Mouse (Mus musculus) MEL (cell line): Measurements from ENCODE around the gene Casz1.

Source experiments
- CTCF ChIP-seq, 3 experiments: IDR thresholded peaks in 2 of 3; conservative IDR thresholded peaks in 1 of 3; 2 replicates each; pipeline ENCODE4 v1.5.1; 2011 to 2012; ENCODE audit warnings: low read length in 3 of 3, low read depth in 2 of 3, mild to moderate bottlenecking in 2 of 3, improper control_type of control experiment in 1 of 3, inconsistent platforms in 1 of 3, mixed read lengths in 1 of 3, moderate library complexity in 1 of 3; ENCODE audit not compliant: control insufficient read depth in 1 of 3, insufficient read depth in 1 of 3, poor library complexity in 1 of 3, severe bottlenecking in 1 of 3
- E2F4 ChIP-seq: IDR thresholded peaks from 2 replicates; pipeline ENCODE4 v1.6.1; 2011; ENCODE audit warnings: low read depth, low read length, improper control_type of control experiment, borderline replicate concordance
- GATA1 ChIP-seq: IDR thresholded peaks from 2 replicates; pipeline ENCODE4 v1.6.1; 2011; ENCODE audit warnings: low read depth, low read length, improper control_type of control experiment
- HCFC1 ChIP-seq: IDR thresholded peaks from 2 replicates; pipeline ENCODE4 v1.6.1; 2012; ENCODE audit warnings: low read depth, mild to moderate bottlenecking, inconsistent platforms, low read length, improper control_type of control experiment, moderate library complexity
- MXI1 ChIP-seq: IDR thresholded peaks from 2 replicates; pipeline ENCODE4 v1.6.1; 2011; ENCODE audit warnings: mild to moderate bottlenecking, low read depth, low read length, improper control_type of control experiment
- MYC ChIP-seq: IDR thresholded peaks from 2 replicates; pipeline ENCODE4 v1.6.1; 2011; ENCODE audit warnings: low read depth, mild to moderate bottlenecking, low read length, improper control_type of control experiment, moderate library complexity
- POLR2A ChIP-seq, 2 experiments: IDR thresholded peaks; 2 replicates each; pipeline ENCODE4 v1.6.1; 2011 to 2012; ENCODE audit warnings: low read length in 2 of 2, mild to moderate bottlenecking in 2 of 2, control low read depth in 1 of 2, improper control_type of control experiment in 1 of 2, low read depth in 1 of 2, moderate library complexity in 1 of 2; ENCODE audit not compliant: control insufficient read depth in 1 of 2, insufficient read depth in 1 of 2, poor library complexity in 1 of 2
- POLR2AphosphoS2 ChIP-seq: IDR thresholded peaks from 2 replicates; pipeline ENCODE4 v1.6.1; 2011; ENCODE audit warnings: low read length, improper control_type of control experiment
- USF1 ChIP-seq: IDR thresholded peaks from 2 replicates; pipeline ENCODE4 v1.6.1; 2014; ENCODE audit warnings: low read depth, mild to moderate bottlenecking, inconsistent platforms, low read length, improper control_type of control experiment, moderate library complexity
- USF2 ChIP-seq, 2 experiments: IDR thresholded peaks; 2 replicates each; pipeline ENCODE4 v1.6.1; 2011 to 2012; ENCODE audit warnings: improper control_type of control experiment in 2 of 2, low read length in 2 of 2, borderline replicate concordance in 1 of 2, inconsistent platforms in 1 of 2, low read depth in 1 of 2, mild to moderate bottlenecking in 1 of 2; ENCODE audit not compliant: insufficient read depth in 1 of 2
- ZKSCAN1 ChIP-seq: IDR thresholded peaks from 2 replicates; pipeline ENCODE4 v1.6.1; 2012; ENCODE audit warnings: low read depth, mild to moderate bottlenecking, inconsistent platforms, low read length, improper control_type of control experiment, moderate library complexity

GRCm38 (mm10) chr4:148923414-148923813 lies 119.2 kb downstream of the Casz1 start:
- no peak for TF ChIP-seq CTCF (IDR thresholded peaks at IDR 0.05 in 2 of 3, conservative IDR thresholded peaks at IDR 0.05 in 1 of 3; ENCODE audit: control insufficient read depth in 1 of 3, insufficient read depth in 1 of 3, low read depth in 2 of 3, low read length in 3 of 3, poor library complexity in 1 of 3, severe bottlenecking in 1 of 3)
- no peak for TF ChIP-seq POLR2A (IDR thresholded peaks at IDR 0.05; ENCODE audit: control insufficient read depth in 1 of 2, insufficient read depth in 1 of 2, low read depth in 1 of 2, low read length in 2 of 2, poor library complexity in 1 of 2)
- no peak for TF ChIP-seq MYC
- TF ChIP-seq USF2 (IDR thresholded peaks at IDR 0.05; ENCODE audit: borderline replicate concordance in 1 of 2, insufficient read depth in 1 of 2, low read depth in 1 of 2, low read length in 2 of 2): no peak
- no peak for TF ChIP-seq HCFC1
- no peak for TF ChIP-seq POLR2AphosphoS2
- no peak for TF ChIP-seq E2F4
- no peak for TF ChIP-seq MXI1
- no peak for TF ChIP-seq USF1
- TF ChIP-seq ZKSCAN1: no peak
- TF ChIP-seq GATA1: no peak
